Mouse (Mus musculus) cerebellum, adult (tissue): ENCODE data around the gene Taar5.

ENCODE experiments used
- ATAC-seq: cut with Nextera tagmentation; 2 replicates; pipeline ENCODE4 v1.9.2; 2017; ENCODE audit warnings: mild to moderate bottlenecking, moderate library complexity, mixed read lengths; ENCODE audit not compliant: insufficient number of reproducible peaks, low FRiP score, low TSS enrichment

Gene Taar5

GRCm38 (mm10) chr10:24007034-24007433, 36.5 kb downstream of the Taar5 start:
- ATAC-seq, result no peak

- ATAC-seq, result no peak
Measured at GRCm38 (mm10) chr10:24008143-24008542, 37.6 kb downstream of the Taar5 start.
